Mouse (Mus musculus) CD4-positive helper T cell, adult 2 months (primary cell): ENCODE measurements around the gene Olfr198.
"Not testable (repeated sequence)": the region's sequence is repeated elsewhere in the genome, so short reads cannot be mapped to it uniquely, and the experiment has no call there.

ENCODE experiments used
- DNase-seq: peaks from one replicate; pipeline ENCODE4 v3.0.0-alpha.2; 2012; ENCODE audit warnings: low read depth, missing footprints, low spot score

The Olfr198 gene

DNA sequence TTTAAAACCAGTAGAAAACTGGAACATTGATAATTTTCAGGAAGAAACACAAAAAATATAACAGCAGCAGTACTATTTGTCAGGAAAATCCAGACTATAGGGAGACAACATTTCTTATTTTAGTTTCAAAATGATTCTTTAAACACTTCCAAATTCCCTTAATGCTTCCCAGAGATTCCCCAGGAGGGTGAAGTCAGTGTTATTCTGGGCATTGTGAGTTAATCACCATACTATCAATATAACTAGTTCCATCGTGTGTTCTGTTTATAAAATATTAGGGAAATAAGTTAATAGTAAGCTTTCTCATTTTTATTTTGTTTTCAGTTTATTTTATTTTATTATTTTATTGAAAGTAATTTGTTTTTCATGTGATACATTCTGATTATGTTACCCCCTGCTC lies at the start of gene Olfr198:
Gene Olfr198 (minus strand): TSS at position 101 of the 400 bp plus-strand sequence.
- DNase-seq, result not testable (repeated sequence)

DNA sequence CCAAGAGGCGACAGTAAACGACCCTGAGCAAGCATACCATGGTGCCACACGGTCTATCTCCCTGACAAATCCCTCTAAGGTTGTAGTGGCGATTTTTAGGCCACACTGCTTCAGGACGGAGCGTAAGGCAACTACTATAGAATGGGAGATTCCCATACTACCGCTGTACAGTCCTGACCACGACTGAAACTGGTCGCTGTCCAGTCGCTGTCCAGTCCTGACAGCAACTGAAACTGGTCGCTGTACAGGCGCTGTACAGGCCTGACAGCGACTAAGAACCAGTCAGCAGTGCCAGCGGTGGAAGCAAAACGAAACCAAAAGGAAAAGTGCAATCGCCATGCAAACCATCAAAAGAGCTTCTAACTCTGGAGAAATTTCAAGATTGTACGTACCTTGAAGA lies 46.4 kb upstream of the Olfr198 start:
- DNase-seq, result no peak

DNA sequence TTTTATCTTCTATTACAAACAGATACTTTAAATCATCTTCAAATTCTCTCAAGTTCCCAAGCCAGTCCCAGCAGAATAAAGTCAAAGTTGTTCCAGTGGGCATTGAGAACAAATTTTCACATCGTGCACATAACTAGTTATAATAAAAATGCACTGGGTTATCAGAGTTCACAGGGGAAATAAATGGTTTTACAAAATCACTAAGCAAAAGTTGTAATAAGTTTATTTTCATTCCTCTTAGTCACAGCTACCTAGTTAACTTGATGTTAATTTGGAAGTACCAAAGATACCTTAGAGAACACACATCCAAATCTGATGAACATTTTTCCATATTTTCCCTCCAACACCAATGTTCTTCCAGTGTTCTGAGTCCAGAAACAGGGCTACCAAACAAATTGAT lies 16.3 kb upstream of the Olfr198 start, which contains the start of gene Olfr199:
Gene Olfr199 (minus strand): TSS at position 101 of the 400 bp plus-strand sequence.
- DNase-seq, result not testable (repeated sequence)

DNA sequence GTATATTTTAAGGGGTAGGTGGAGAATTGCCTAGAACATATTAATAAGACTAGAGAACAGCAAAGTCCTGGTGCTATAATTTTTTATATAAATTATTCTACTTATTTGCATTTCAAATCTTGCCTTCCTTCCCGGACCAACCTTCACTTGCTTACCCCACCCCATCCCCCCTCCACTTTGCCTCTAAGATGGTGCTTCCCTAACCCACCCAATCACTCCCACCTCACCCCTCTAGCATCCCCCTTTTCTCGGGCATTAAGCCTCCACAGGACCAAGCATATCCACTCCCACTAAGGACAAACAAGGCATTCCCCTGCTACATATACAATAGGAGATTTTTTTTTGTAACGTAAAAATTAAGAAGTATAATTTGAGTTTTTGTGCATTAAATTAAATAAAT lies 14.5 kb upstream of the Olfr198 start:
- not testable (repeated sequence) for DNase-seq

- DNase-seq, result no peak
Measured at GRCm38 (mm10) chr16:59170354-59170753, 33.0 kb downstream of the Olfr198 start, which contains the start of gene Olfr196. Gene Olfr196, minus strand, starts transcription at chr16:59170454.

GRCm38 (mm10) chr16:59151996-59152395 lies 51.3 kb downstream of the Olfr198 start:
- no peak for DNase-seq
